Mouse (Mus musculus): Measurements from ENCODE around the gene Gm36176. TPM values are rescaled to one million over a fixed set of nuclear protein-coding genes. Genes with fewer than 3 reads are reported as not detected.
A peak's percentile ranks its signal among the peaks of the same experiment; 100 is the strongest.

The Gm36176 gene
- polyA plus RNA-seq, 1 experiment from 2014 or later: not detected

DNA sequence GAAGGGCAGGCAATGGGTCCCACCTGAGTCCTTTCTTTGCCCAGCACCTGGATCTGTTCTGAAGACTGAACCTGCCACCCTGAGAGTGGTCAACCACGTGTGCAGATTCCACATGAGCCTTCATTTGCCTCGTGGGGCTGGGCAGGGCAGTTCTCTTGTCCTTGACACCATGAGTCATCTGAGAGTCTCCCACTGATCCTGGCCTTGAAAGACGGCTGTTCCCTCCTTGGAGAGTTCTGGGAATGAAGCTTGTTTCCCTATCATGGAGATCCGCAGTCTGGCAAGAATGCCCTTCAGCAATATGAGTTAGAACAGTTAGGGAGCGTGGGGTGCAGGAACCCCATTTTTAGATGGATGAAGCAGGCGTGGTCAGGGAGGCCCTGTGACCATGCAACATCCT, 7.6 kb upstream of the Gm36176 start:
- 83% methylated on average over 6 of the region's 6 CpGs for WGBS
- Histone ChIP-seq H3K9ac (no peak overlapping the region), H3K27me3 (no peaks in the 10 kb centered on the region), H3K4me2 (no peak overlapping the region), H3K36me3 (replicated peaks) (no peaks in the 10 kb centered on the region), H3K4me3 (replicated peaks) (no peak overlapping the region), H3K27ac (no peak overlapping the region), H3K4me1 (no peaks in the 10 kb centered on the region; the same call in 1 of the 2 replicates), H3K9me3 (peaks cover 5% of the 10 kb centered on the region; the same call in 1 of the 2 replicates)
- ATAC-seq (ENCODE audit: low FRiP score): no peak

DNA sequence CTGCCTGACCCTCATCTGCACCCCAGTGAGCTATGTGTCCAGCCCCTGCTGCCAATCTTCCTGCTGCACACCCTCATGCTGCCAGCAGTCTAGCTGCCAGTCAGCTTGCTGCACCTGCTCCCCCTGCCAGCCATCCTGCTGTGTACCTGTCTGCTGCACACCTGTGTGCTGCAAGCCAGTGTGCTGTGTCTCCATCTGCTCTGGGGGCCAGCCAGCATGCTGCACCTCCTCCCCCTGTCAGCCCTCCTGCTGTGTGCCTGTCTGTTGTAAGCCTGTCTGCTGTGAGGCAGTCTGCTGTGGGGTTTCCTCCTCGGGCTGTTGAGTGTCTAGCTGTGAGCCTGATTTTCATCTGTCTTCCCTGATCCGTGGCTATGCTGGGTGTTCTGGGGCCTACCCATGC, 358 bp downstream of the Gm36176 start:
- Histone ChIP-seq H3K27me3 (no peaks in the 10 kb centered on the region), H3K4me2 (no peak overlapping the region), H3K9me3 (peaks cover 5% of the 10 kb centered on the region; the same call in 1 of the 2 replicates), H3K4me1 (no peaks in the 10 kb centered on the region), H3K9ac (no peak overlapping the region), H3K4me3 (replicated peaks) (no peak overlapping the region), H3K27ac (no peak overlapping the region), H3K36me3 (replicated peaks) (no peaks in the 10 kb centered on the region)
- ATAC-seq (ENCODE audit: low FRiP score): no peak
- WGBS: 10% methylated on average over 2 of the region's 2 CpGs

DNA sequence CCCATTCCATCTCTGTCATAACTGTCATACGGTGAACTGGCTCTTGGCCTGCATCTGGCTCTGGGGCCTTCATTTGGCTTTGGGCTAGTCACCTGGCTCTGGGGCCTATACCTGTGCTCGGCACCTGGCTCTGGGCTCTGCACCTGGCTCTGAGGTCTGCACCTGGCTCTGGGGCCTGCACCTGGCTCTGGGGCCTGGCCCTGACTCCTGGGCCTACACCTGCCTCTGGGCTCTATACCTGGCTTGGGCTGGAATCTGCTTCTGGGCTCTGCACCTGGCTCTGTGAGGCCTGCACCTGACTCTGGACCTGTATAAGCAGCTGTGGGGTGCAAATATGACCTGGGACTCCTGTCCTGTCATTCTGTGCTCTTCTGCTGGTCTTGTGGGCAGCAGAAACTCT, 935 bp downstream of the Gm36176 start:
- Histone ChIP-seq H3K4me1 (no peaks in the 10 kb centered on the region), H3K27ac (no peak overlapping the region)

DNA sequence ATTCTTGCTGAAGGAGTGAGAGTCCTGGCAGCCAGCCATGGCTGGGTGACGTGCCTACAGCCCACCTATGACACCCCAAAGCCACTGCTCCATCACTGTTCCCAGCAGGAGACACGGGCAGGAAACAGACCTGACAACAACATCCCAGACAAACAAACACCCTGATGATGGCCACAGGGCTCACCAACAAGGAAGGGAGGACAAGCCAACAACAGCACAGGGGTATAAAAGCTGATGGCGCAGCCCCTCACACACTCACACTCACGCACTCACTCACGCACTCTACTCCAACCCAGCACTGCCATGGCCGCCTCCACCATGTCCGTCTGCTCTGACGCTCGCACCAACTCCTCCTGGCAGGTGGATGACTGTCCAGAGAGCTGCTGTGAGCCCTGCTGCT, 6.0 kb downstream of the Gm36176 start, which contains the start of gene Gm10318:
Gene Gm10318, plus strand, starts transcription at position 301 of the 400 bp plus-strand sequence.
- H3K4me3 ChIP-seq (replicated peaks): no peak within 1 kb of the TSS
- no peaks in the 10 kb centered on the region for H3K4me1 ChIP-seq
- no peaks in the 10 kb centered on the region for H3K27me3 ChIP-seq
- WGBS: 69% methylated on average over 9 of the region's 9 CpGs
- ATAC-seq (ENCODE audit: low FRiP score): no peak
- H3K36me3 ChIP-seq (replicated peaks): no peaks in the 10 kb centered on the region
- no peak within 1 kb of the TSS for H3K27ac ChIP-seq
- no peak within 1 kb of the TSS for H3K9ac ChIP-seq
- H3K9me3 ChIP-seq: no peaks in the 10 kb centered on the region
- no peak within 1 kb of the TSS for H3K4me2 ChIP-seq

More for the DNA sequence above, 935 bp downstream of the Gm36176 start:
- peaks cover 5% of the 10 kb centered on the region; the same call in 1 of the 2 replicates for H3K9me3 ChIP-seq
- H3K4me3 ChIP-seq (replicated peaks): no peak overlapping the region
- H3K36me3 ChIP-seq (replicated peaks): no peaks in the 10 kb centered on the region
- no peak overlapping the region for H3K4me2 ChIP-seq
- 82% methylated on average over 2 of the region's 2 CpGs for WGBS
- ATAC-seq (ENCODE audit: low FRiP score): no peak
- H3K27me3 ChIP-seq: no peaks in the 10 kb centered on the region
- no peak overlapping the region for H3K9ac ChIP-seq

DNA sequence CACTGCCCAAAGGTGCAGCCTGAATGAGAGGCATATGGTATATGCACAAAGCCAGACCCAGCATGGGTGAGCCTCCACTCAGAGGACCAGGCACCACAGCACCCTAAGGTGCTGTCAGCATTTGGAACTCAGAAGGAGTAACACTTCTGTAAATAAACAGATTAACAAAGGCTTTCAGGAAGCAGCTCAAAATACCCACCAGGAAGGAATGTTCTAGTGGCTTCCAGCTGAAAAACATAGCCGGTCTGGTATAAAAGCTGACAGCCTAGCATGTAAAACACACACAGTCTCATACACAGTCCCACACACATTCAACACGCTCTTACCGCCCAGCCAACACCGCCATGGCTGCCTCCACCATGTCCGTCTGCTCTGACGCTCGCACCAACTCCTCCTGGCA, 15.1 kb downstream of the Gm36176 start, which contains the start of gene Gm3285:
Gene Gm3285, plus strand, starts transcription at position 301 of the 400 bp plus-strand sequence.
- WGBS: 41% methylated on average over 7 of the region's 7 CpGs
- H3K9ac ChIP-seq: no peak within 1 kb of the TSS
- no peaks in the 10 kb centered on the region for H3K36me3 ChIP-seq (replicated peaks)
- no peak within 1 kb of the TSS for H3K4me3 ChIP-seq (replicated peaks)
- H3K9me3 ChIP-seq: no peaks in the 10 kb centered on the region
- no peaks in the 10 kb centered on the region for H3K4me1 ChIP-seq
- no peaks in the 10 kb centered on the region for H3K27me3 ChIP-seq
- no peak for ATAC-seq (ENCODE audit: low FRiP score)
- H3K4me2 ChIP-seq: no peak within 1 kb of the TSS
- no peak within 1 kb of the TSS for H3K27ac ChIP-seq

DNA sequence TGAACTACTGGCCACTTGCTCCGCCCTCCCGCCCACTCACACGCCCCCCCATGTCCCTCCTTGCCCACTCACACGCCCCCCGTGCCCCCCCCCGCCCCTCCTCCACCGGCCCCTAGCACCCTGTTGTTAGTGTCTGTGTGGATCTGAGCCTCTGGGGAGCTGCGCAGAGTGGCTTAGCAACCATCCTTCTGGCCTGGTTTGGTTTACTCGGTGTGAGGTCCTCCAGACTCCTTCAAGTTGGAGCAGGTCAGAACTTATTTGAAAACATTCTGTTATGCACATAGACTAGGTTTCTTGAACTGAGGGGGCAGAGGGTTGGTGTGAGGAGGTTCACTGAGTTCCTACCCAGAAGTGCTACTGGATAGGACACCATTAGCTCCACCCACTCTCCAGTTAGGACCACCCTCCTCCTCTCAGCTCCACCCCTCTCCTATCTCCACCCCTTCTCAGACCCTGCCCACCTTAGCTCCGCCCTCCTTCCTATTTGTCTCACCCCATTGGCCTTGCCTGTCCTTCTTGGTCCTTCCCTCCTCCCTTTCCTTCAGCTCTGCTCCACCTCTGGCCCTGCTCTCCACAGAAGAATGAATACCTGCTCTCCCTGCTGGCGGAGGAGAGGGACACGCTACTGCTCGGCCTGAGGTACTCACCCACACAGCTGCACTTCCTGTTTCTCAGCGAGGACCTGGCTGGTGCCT, 17.6 kb downstream of the Gm36176 start:
- no peak overlapping the region for H3K9ac ChIP-seq
- no peaks in the 10 kb centered on the region for H3K4me1 ChIP-seq
- no peaks in the 10 kb centered on the region for H3K36me3 ChIP-seq (replicated peaks)
- ATAC-seq (ENCODE audit: low FRiP score): peak; percentile 64
- peak overlapping the region; percentile 14 for H3K4me3 ChIP-seq (replicated peaks)
- H3K4me2 ChIP-seq: peak overlapping the region; percentile 40
- H3K27ac ChIP-seq: no peak overlapping the region
- H3K27me3 ChIP-seq: no peaks in the 10 kb centered on the region
- 40% methylated on average over 14 of the region's 14 CpGs for WGBS
- no peaks in the 10 kb centered on the region for H3K9me3 ChIP-seq

DNA sequence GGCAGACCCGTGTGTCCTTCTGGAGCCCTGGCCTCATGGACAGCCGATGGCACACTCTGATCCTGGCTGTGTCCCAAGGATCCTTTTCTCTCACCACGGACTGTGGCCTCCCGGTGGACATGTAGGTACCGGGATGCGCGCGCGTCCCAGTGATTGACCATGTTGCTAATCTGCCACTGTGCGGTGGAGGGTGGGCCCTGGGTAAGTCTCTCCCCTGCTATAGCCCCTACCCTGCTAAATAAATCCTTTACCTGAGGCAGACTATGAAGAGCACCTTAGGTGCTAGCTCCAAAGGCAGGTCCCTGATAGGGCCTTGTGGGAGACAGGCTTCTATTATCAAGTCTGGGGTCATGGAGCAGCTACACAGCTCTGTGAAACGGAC, 18.1 kb downstream of the Gm36176 start:
- Histone ChIP-seq H3K9ac (no peak overlapping the region), H3K36me3 (replicated peaks) (no peaks in the 10 kb centered on the region), H3K4me1 (no peaks in the 10 kb centered on the region), H3K27ac (no peak overlapping the region), H3K27me3 (no peaks in the 10 kb centered on the region), H3K4me2 (peak overlapping the region; percentile 40), H3K4me3 (replicated peaks) (peak overlapping the region; percentile 14), H3K9me3 (no peaks in the 10 kb centered on the region)
- 39% methylated on average over 11 of the region's 11 CpGs for WGBS
- ATAC-seq (ENCODE audit: low FRiP score): no peak

DNA sequence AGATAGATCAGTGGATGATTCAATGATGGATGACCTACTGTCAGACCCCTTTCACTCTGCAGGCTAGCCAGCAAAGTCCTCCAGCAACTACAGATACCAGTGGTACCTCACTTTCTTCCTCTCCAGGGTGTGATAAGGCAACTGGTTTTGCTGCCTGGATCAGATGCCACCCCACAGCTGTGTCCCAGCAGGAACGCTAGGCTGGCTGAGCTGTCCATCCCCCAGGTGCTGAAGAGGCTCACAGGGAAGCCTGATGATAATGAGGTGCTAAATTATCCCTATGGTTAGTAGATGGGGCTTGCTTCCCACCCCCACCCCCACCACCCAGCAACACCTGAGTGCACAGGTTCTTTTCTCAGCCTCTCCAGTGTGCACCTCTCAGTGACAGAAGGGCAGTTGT, 20.9 kb downstream of the Gm36176 start:
- Histone ChIP-seq H3K4me3 (replicated peaks) (no peak overlapping the region), H3K27me3 (no peaks in the 10 kb centered on the region), H3K9ac (no peak overlapping the region), H3K4me2 (no peak overlapping the region), H3K27ac (no peak overlapping the region), H3K36me3 (replicated peaks) (no peaks in the 10 kb centered on the region), H3K4me1 (no peaks in the 10 kb centered on the region), H3K9me3 (no peaks in the 10 kb centered on the region)
- no peak for ATAC-seq (ENCODE audit: low FRiP score)
- WGBS: 35% methylated on average over 1 of the region's 1 CpGs

DNA sequence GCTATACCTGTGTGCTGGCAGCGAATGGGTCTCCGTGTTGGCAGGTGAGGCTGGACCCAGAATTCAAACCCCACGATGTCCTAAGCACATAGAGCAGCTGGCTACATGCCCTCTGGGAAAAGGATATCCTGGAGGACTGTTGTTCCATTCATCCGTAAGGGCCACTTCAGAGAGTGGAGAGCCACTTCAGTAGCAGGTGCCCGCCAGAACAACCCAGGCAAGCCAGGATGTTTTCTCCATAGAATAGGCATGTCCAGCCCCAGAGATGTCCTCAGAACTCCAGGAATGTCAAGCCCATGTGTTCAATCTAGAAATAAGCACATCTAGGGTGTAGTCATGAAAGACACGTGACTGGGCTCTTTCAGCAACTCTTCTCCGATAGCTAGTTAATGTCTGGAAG, 23.0 kb downstream of the Gm36176 start:
- 82% methylated on average over 7 of the region's 7 CpGs for WGBS
- Histone ChIP-seq H3K9ac (no peak overlapping the region), H3K9me3 (no peaks in the 10 kb centered on the region), H3K36me3 (replicated peaks) (no peaks in the 10 kb centered on the region), H3K4me1 (no peaks in the 10 kb centered on the region), H3K27me3 (no peaks in the 10 kb centered on the region), H3K4me2 (no peak overlapping the region), H3K4me3 (replicated peaks) (no peak overlapping the region), H3K27ac (no peak overlapping the region)
- ATAC-seq (ENCODE audit: low FRiP score): no peak

DNA sequence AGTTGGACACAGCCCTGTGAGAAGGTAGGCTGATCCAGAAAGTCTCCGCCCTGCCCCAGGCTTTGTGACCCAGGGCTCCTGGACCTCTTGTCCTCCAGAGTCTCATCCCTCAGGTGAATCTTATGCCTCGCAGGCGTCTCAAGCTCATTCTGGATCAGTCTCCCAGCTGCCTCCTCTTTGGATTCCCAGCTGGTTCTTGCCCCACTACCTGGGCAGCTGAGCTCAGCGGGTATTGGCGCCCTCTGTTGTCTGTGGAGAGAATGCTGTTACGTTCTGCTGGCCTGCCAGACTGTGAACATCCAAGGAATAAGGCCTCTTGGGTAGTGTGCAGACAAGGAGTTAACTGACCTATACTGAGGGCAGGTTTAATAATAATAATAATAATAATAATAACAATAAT, 32.4 kb downstream of the Gm36176 start:
- Histone ChIP-seq H3K4me1 (no peaks in the 10 kb centered on the region), H3K4me2 (no peak overlapping the region), H3K36me3 (replicated peaks) (no peaks in the 10 kb centered on the region), H3K4me3 (replicated peaks) (no peak overlapping the region), H3K27me3 (no peaks in the 10 kb centered on the region), H3K9me3 (no peaks in the 10 kb centered on the region), H3K9ac (no peak overlapping the region), H3K27ac (no peak overlapping the region)
- 54% methylated on average over 6 of the region's 6 CpGs for WGBS
- ATAC-seq (ENCODE audit: low FRiP score): no peak

DNA sequence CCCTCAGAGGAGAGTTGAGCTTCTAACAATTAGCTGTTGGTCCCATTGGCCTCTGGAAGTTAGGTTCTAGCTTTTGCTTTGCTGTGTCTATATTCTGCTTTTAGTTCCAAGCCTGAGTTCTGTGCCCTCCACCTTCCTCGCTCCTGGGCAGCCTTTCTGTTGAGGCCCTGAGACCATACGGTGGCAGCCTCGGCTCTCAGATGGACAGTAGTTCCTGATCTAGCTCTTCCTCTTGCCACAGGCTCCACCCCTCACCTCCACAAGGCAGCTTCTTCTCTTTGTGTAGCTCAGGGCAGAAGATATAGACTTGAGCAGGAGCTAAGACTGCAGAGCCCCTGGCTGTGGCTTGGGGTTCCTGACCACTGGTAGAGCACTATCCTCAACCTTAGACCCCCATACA, 33.7 kb downstream of the Gm36176 start:
- Histone ChIP-seq H3K4me1 (no peaks in the 10 kb centered on the region), H3K9ac (no peak overlapping the region), H3K9me3 (no peaks in the 10 kb centered on the region), H3K4me3 (replicated peaks) (no peak overlapping the region), H3K4me2 (no peak overlapping the region), H3K27ac (no peak overlapping the region), H3K27me3 (no peaks in the 10 kb centered on the region), H3K36me3 (replicated peaks) (no peaks in the 10 kb centered on the region)
- ATAC-seq (ENCODE audit: low FRiP score): no peak
- 88% methylated on average over 3 of the region's 3 CpGs for WGBS

DNA sequence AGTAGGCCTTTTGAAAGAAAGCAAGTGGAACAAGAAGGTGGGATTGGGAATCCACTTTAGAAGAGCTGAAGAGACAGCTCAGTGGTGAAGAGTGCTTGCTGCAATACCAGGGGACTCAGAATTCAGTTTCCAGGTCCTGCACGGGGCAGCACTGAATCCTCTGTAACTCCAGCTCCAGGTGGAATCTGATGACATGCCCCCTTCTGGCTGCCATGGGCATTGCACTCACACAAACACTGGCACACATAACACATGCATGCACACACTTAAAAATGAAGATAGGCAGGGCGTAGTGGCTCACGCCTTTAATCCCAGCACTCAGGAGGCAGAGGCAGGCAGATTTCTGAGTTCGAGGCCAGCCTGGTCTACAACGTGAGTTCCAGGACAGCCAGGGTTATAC, 36.0 kb downstream of the Gm36176 start:
- Histone ChIP-seq H3K36me3 (replicated peaks) (no peaks in the 10 kb centered on the region), H3K27me3 (no peaks in the 10 kb centered on the region), H3K9ac (no peak overlapping the region), H3K4me2 (no peak overlapping the region), H3K27ac (no peak overlapping the region), H3K4me3 (replicated peaks) (no peak overlapping the region), H3K4me1 (no peaks in the 10 kb centered on the region), H3K9me3 (no peaks in the 10 kb centered on the region)
- 87% methylated on average over 5 of the region's 5 CpGs for WGBS
- no peak for ATAC-seq (ENCODE audit: low FRiP score)

DNA sequence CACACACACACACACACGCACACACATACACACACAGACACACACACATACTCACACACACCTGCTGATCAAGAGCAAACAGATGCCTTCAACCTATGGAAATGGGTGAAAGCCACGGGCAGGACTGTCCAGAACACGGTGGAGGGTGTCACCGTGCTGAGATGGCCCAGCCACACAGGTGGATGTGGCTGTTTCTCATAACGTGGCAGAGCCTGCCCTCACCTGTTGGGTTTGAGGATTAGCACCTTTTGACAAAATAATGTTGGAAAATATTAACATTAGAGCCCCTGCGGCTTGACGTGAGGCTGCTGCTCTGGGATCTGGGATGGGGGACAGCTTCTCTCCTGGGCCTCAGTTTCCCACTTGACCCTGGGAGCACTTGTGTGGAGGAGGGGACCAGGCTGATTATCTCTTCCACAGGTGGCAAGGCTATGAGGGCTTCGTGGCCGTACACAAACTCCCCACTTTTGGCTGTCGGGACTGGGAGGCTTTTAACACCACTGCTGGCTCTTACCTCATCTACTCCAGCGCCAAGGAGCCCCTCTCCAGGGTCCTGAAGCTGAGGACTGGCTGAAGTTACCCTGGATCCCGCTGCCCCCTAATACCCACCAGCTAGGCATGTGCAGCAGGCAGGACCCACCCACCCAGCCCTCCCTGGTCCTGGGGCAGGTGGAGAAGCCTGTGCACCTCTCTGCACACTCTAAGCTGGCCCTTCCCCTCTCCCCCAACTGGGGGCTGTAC, 39.6 kb downstream of the Gm36176 start:
- Histone ChIP-seq H3K9me3 (peaks cover 5% of the 10 kb centered on the region; the same call in 1 of the 2 replicates), H3K36me3 (replicated peaks) (no peaks in the 10 kb centered on the region), H3K4me2 (no peak overlapping the region), H3K27me3 (no peaks in the 10 kb centered on the region), H3K27ac (no peak overlapping the region), H3K4me1 (no peaks in the 10 kb centered on the region), H3K9ac (no peak overlapping the region), H3K4me3 (replicated peaks) (no peak overlapping the region)
- 53% methylated on average over 12 of the region's 12 CpGs for WGBS
- ATAC-seq (ENCODE audit: low FRiP score): no peak

Measured in forebrain, embryonic 12.5 days (tissue).